Mouse (Mus musculus): ENCODE measurements around the gene Gja4. TPM values are rescaled to one million over a fixed set of nuclear protein-coding genes. Genes with fewer than 3 reads are reported as not detected.

Gja4 gene
- total and polyA plus RNA-seq, 3 experiments: not detected

DNA sequence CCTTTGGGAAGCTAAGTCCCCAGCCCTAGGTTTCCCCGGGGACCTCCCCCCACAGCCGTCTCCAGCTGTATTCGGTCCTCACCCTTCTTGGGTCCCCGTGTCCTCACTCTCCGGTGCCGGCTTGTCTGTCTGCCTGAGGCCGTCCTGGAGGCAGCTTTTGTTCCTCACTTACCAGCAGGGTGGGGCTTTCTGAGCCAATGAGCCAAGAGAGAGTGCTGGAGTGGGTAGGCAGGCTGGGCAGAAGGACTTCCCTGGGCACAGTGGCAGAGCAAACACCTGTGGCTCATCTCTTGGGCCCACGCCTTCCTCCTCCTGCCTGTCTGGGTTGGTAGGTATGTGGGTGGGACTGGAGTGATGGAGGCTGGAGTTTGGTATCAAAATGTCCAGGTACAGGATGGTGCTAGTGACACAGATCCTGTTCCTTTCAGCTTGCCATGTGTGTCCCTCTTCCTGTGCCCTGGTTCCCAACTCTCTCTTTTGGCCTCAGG is 40.2 kb upstream of the Gja4 start, which contains the start of gene Gjb4:
Gene Gjb4 (minus strand): TSS at position 131 of the 488 bp plus-strand sequence.
- peaks cover 11% of the 10 kb centered on the region for H3K9me3 ChIP-seq (replicated peaks; ENCODE audit: low read length)
- no peaks in the 10 kb centered on the region for H3K36me3 ChIP-seq (replicated peaks in 1 of 2; ENCODE audit: control insufficient read depth in 1 of 2, insufficient read depth in 1 of 2, low read length in 1 of 2)
- no peak within 1 kb of the TSS for H3K9ac ChIP-seq (ENCODE audit: insufficient read depth, low read depth)
- H3K4me2 ChIP-seq (ENCODE audit: insufficient read depth, low read depth, poor library complexity, severe bottlenecking): no peak within 1 kb of the TSS
- H3K79me2 ChIP-seq (replicated peaks; ENCODE audit: control insufficient read depth, extremely low read depth, insufficient read depth, poor library complexity, severe bottlenecking): no peaks in the 10 kb centered on the region
- no peak for DNase-seq (ENCODE audit: extremely low read depth)
- H3K27me3 ChIP-seq (replicated peaks): no peaks in the 10 kb centered on the region
- in situ Hi-C loops (cut with MboI; ENCODE audit: low pct_ligation_motif_present, low pct_unique_long_range_greater_than_20kb, low sequenced_read_pairs): loop anchor here (25.0 kb wide), 1 partner anchor 1183 kb away; no protein-coding TSS in a partner anchor
- no peak within 1 kb of the TSS for H3K27ac ChIP-seq (ENCODE audit: insufficient read depth, low read depth)
- TF ChIP-seq BHLHE40 (IDR thresholded peaks at IDR 0.05; ENCODE audit: low read depth, low read length) (no peak), USF2 (conservative IDR thresholded peaks at IDR 0.05; ENCODE audit: low read depth, low read length) (no peak), HCFC1 (IDR thresholded peaks at IDR 0.05; ENCODE audit: low read depth, low read length) (no peak), MYC (IDR thresholded peaks at IDR 0.05; ENCODE audit: low read depth, low read length) (no peak), POLR2A (IDR thresholded peaks at IDR 0.05; ENCODE audit: low read depth, low read length) (no peak), MEF2A (IDR thresholded peaks at IDR 0.05; ENCODE audit: borderline replicate concordance, low read depth, low read length) (no peak), JUN (IDR thresholded peaks at IDR 0.05; ENCODE audit: insufficient read depth, low read depth, low read length) (no peak), TBP (conservative IDR thresholded peaks at IDR 0.05; ENCODE audit: low read depth, low read length) (no peak), MAZ (IDR thresholded peaks at IDR 0.05; ENCODE audit: low read depth, low read length) (no peak), POLR2AphosphoS2 (IDR thresholded peaks at IDR 0.05; ENCODE audit: low read depth, low read length) (no peak), JUND (conservative IDR thresholded peaks at IDR 0.05; ENCODE audit: low read depth, low read length) (no peak), ZC3H11A (IDR thresholded peaks at IDR 0.05; ENCODE audit: low read depth, low read length) (no peak), RCOR1 (conservative IDR thresholded peaks at IDR 0.05; ENCODE audit: low read depth, low read length) (no peak), CTCF (conservative IDR thresholded peaks at IDR 0.05 in 1 of 2, IDR thresholded peaks at IDR 0.05 in 1 of 2; ENCODE audit: low read depth in 2 of 2, low read length in 2 of 2) (no peak), ZNF384 (IDR thresholded peaks at IDR 0.05; ENCODE audit: low read depth, low read length) (no peak)
- no peak within 1 kb of the TSS for H3K4me3 ChIP-seq (replicated peaks in 1 of 3; ENCODE audit: low read depth in 2 of 3, low read length in 2 of 3, poor library complexity in 1 of 3)
- dilution Hi-C loops (cut with MboI; ENCODE audit: extremely low pct_ligation_motif_present, extremely low pct_unique_long_range_greater_than_20kb, low sequenced_read_pairs): no loop called here
- no peaks in the 10 kb centered on the region for H3K4me1 ChIP-seq (ENCODE audit: control insufficient read depth in 1 of 2, insufficient read depth in 2 of 2)

DNA sequence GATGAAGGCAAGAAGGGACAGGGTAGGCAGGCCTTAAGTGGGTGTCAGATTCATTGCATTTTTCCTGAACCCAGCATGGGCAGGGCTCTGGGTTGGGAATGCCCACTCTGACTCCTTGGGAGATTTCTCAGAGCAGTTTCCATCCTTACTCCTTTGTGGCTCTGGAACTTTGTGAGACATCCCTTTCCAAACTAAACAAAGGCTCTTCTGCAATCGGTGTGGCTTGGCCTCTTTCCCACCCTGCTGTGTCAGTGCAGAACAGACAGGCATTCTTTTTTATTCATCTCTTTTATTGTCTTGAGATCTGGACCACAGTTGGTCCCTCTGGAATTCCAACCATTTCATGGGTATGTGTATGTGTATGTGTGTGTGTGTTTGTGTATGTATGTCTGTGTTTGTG is 38.8 kb upstream of the Gja4 start:
- Histone ChIP-seq H3K27ac (ENCODE audit: insufficient read depth, low read depth) (no peak overlapping the region), H3K36me3 (replicated peaks in 1 of 2; ENCODE audit: control insufficient read depth in 1 of 2, insufficient read depth in 1 of 2, low read length in 1 of 2) (no peaks in the 10 kb centered on the region), H3K79me2 (replicated peaks; ENCODE audit: control insufficient read depth, extremely low read depth, insufficient read depth, poor library complexity, severe bottlenecking) (no peaks in the 10 kb centered on the region), H3K9ac (ENCODE audit: insufficient read depth, low read depth) (no peak overlapping the region), H3K27me3 (replicated peaks) (no peaks in the 10 kb centered on the region), H3K4me1 (ENCODE audit: control insufficient read depth in 1 of 2, insufficient read depth in 2 of 2) (no peaks in the 10 kb centered on the region), H3K9me3 (replicated peaks; ENCODE audit: low read length) (peaks cover 7% of the 10 kb centered on the region), H3K4me3 (replicated peaks in 1 of 3; ENCODE audit: low read depth in 2 of 3, low read length in 2 of 3, poor library complexity in 1 of 3) (no peak overlapping the region), H3K4me2 (ENCODE audit: insufficient read depth, low read depth, poor library complexity, severe bottlenecking) (no peak overlapping the region)
- DNase-seq (ENCODE audit: extremely low read depth): no peak
- TF ChIP-seq MAZ (IDR thresholded peaks at IDR 0.05; ENCODE audit: low read depth, low read length): no peak
- TF ChIP-seq RAD21 (IDR thresholded peaks at IDR 0.05; ENCODE audit: low read depth, low read length): no peak
- no peak for TF ChIP-seq ZC3H11A (IDR thresholded peaks at IDR 0.05; ENCODE audit: low read depth, low read length)
- TF ChIP-seq TBP (conservative IDR thresholded peaks at IDR 0.05; ENCODE audit: low read depth, low read length): no peak
- TF ChIP-seq EP300 (IDR thresholded peaks at IDR 0.05; ENCODE audit: low read length): no peak
- no peak for TF ChIP-seq CHD1 (IDR thresholded peaks at IDR 0.05; ENCODE audit: low read depth, low read length)
- no peak for TF ChIP-seq CTCF (conservative IDR thresholded peaks at IDR 0.05 in 1 of 2, IDR thresholded peaks at IDR 0.05 in 1 of 2; ENCODE audit: low read depth in 2 of 2, low read length in 2 of 2)
- no peak for TF ChIP-seq E2F4 (IDR thresholded peaks at IDR 0.05; ENCODE audit: insufficient replicate concordance, low read depth, low read length)
- no peak for TF ChIP-seq ZNF384 (IDR thresholded peaks at IDR 0.05; ENCODE audit: low read depth, low read length)
- TF ChIP-seq IRF4 (IDR thresholded peaks at IDR 0.05; ENCODE audit: low read depth, low read length): no peak
- no peak for TF ChIP-seq MAX (IDR thresholded peaks at IDR 0.05; ENCODE audit: low read length)
- TF ChIP-seq USF1 (IDR thresholded peaks at IDR 0.05; ENCODE audit: low read depth, low read length): no peak
- no peak for TF ChIP-seq KAT2A (IDR thresholded peaks at IDR 0.05; ENCODE audit: insufficient replicate concordance, low read length)
- no peak for TF ChIP-seq RCOR1 (conservative IDR thresholded peaks at IDR 0.05; ENCODE audit: low read depth, low read length)
- no peak for TF ChIP-seq ZKSCAN1 (IDR thresholded peaks at IDR 0.05; ENCODE audit: borderline replicate concordance, low read depth, low read length)
- no peak for TF ChIP-seq MXI1 (IDR thresholded peaks at IDR 0.05; ENCODE audit: low read depth, low read length)
- no peak for TF ChIP-seq GABPA (IDR thresholded peaks at IDR 0.05; ENCODE audit: insufficient replicate concordance, low read depth, low read length)
- TF ChIP-seq SIN3A (IDR thresholded peaks at IDR 0.05; ENCODE audit: low read length): no peak
- TF ChIP-seq CHD2 (IDR thresholded peaks at IDR 0.05; ENCODE audit: low read length): no peak
- no peak for TF ChIP-seq PAX5 (IDR thresholded peaks at IDR 0.05; ENCODE audit: low read length)
- dilution Hi-C loops (cut with MboI; ENCODE audit: extremely low pct_ligation_motif_present, extremely low pct_unique_long_range_greater_than_20kb, low sequenced_read_pairs): no loop called here
- in situ Hi-C loops (cut with MboI; ENCODE audit: low pct_ligation_motif_present, low pct_unique_long_range_greater_than_20kb, low sequenced_read_pairs): loop anchor here (25.0 kb wide), 1 partner anchor 1185 kb away; no protein-coding TSS in a partner anchor
